ENCODE assay signal across 32 mouse cellular contexts in genomic region chr12:75429685-75430396, GRCm38 (mm10). TPM values are rescaled to one million over a fixed set of nuclear protein-coding genes. Genes with fewer than 3 reads are reported as not detected.
DNase-seq lines count a peak whose midpoint lies in the region; ATAC-seq and TF ChIP-seq lines count a peak whose summit lies in the region.
"Had no signal": no experiment of that assay in that cellular context is flagged by ENCODE, and none has a peak within 500 bp of the region (broad histone marks: within the 10 kb centered on the region; RNA-seq: fewer than 3 reads in every experiment).

No protein-coding gene starts in this region.

- intact Hi-C loops in heart, postnatal 10 days (cut with DNase I): no loop called here

- no peak for TF ChIP-seq EP300 in liver, postnatal 0 days (IDR thresholded peaks at IDR 0.05; ENCODE audit: low read depth)

- no peaks in the 10 kb centered on the region for H3K4me1 ChIP-seq in liver, embryonic 11.5 days (replicated peaks; ENCODE audit: control insufficient read depth, insufficient read depth, low read length)
- no peaks in the 10 kb centered on the region for H3K4me1 ChIP-seq in liver, postnatal 0 days (ENCODE audit: insufficient read depth)
- H3K4me1 ChIP-seq in liver, embryonic 16.5 days (ENCODE audit: control insufficient read depth, low read depth, low read length): no peaks in the 10 kb centered on the region
- H3K4me1 ChIP-seq: embryonic facial prominence, embryonic 10.5 days; embryonic facial prominence, embryonic 13.5 days; forebrain, embryonic 13.5 days; heart, embryonic 10.5 days; heart, embryonic 13.5 days; hindbrain, embryonic 10.5 days; hindbrain, embryonic 13.5 days had no signal

- 86% methylated on average over 1 of the region's 1 CpGs for WGBS in liver, embryonic 11.5 days
- WGBS in liver, postnatal 0 days (ENCODE audit: insufficient replicate concordance): 57% methylated on average over 1 of the region's 1 CpGs
- 56% methylated on average over 1 of the region's 1 CpGs for whole genome bisulfite sequencing in liver, embryonic 16.5 days (ENCODE audit: insufficient replicate concordance)

- no peak for TF ChIP-seq CTCF in liver, postnatal 0 days (IDR thresholded peaks at IDR 0.05; ENCODE audit: low read depth)

- ATAC-seq in liver, embryonic 11.5 days (replicated peaks; ENCODE audit: low FRiP score): peak; percentile 67
- no peak for ATAC-seq in liver, postnatal 0 days
- ATAC-seq in liver, embryonic 16.5 days (ENCODE audit: low read depth): peak; percentile 32; the same call in 1 of the 2 replicates
- ATAC-seq: forebrain, embryonic 13.5 days; forebrain, embryonic 16.5 days; hindbrain, embryonic 16.5 days had no signal

- H3K27ac ChIP-seq in liver, embryonic 11.5 days (ENCODE audit: low read depth, low read length): no peak overlapping the region
- H3K27ac ChIP-seq in liver, postnatal 0 days (ENCODE audit: low read depth): no peak overlapping the region
- no peak overlapping the region for H3K27ac ChIP-seq in liver, embryonic 16.5 days (ENCODE audit: low read length)
- H3K27ac ChIP-seq: embryonic facial prominence, embryonic 10.5 days; embryonic facial prominence, embryonic 13.5 days; forebrain, embryonic 13.5 days; heart, adult 2 months; heart, embryonic 10.5 days; heart, embryonic 13.5 days; hindbrain, embryonic 10.5 days; hindbrain, embryonic 13.5 days had no signal

- H3K27me3 ChIP-seq in liver, embryonic 11.5 days (replicated peaks; ENCODE audit: control insufficient read depth, insufficient read depth, low read length): no peaks in the 10 kb centered on the region
- H3K27me3 ChIP-seq in liver, postnatal 0 days (ENCODE audit: insufficient read depth, low read length): no peaks in the 10 kb centered on the region
- H3K27me3 ChIP-seq in liver, embryonic 16.5 days (ENCODE audit: control insufficient read depth, insufficient read depth, low read depth, low read length): no peaks in the 10 kb centered on the region
- H3K27me3 ChIP-seq: embryonic facial prominence, embryonic 13.5 days; forebrain, embryonic 13.5 days; heart, embryonic 13.5 days; hindbrain, embryonic 13.5 days had no signal

- no peak overlapping the region for H3K4me2 ChIP-seq in liver, embryonic 11.5 days
- H3K4me2 ChIP-seq in liver, postnatal 0 days (ENCODE audit: low read depth, low read length): no peak overlapping the region
- no peak overlapping the region for H3K4me2 ChIP-seq in liver, embryonic 16.5 days (ENCODE audit: low read depth, low read length)
- H3K4me2 ChIP-seq: embryonic facial prominence, embryonic 13.5 days; forebrain, embryonic 13.5 days; heart, embryonic 13.5 days; hindbrain, embryonic 13.5 days had no signal

- no peak overlapping the region for H3K4me3 ChIP-seq in liver, embryonic 11.5 days (ENCODE audit: low read depth, low read length)
- no peak overlapping the region for H3K4me3 ChIP-seq in liver, postnatal 0 days (ENCODE audit: low read depth, low read length)
- no peak overlapping the region for H3K4me3 ChIP-seq in liver, embryonic 16.5 days (ENCODE audit: low read depth, low read length)
- H3K4me3 ChIP-seq: embryonic facial prominence, embryonic 10.5 days; embryonic facial prominence, embryonic 13.5 days; erythroblast, embryonic 14.5 days; forebrain, embryonic 13.5 days; heart, adult 2 months; heart, embryonic 10.5 days; heart, embryonic 13.5 days; hindbrain, embryonic 10.5 days; hindbrain, embryonic 13.5 days had no signal

- DNase-seq in liver, embryonic 11.5 days (ENCODE audit: low spot score): no peak
- no peak for DNase-seq in liver, postnatal 0 days
- DNase-seq in c-Kit-positive CD71-positive TER-119-positive erythroid progenitor cells, embryonic 14.5 days (ENCODE audit: low spot score): peak; percentile 4
- no peak for DNase-seq in heart, postnatal 10 days
- DNase-seq in heart, postnatal 4 days: no peak
- DNase-seq in gastrocnemius, adult 18-20 months (ENCODE audit: low spot score): no peak
- DNase-seq: adrenal gland, adult 2 months; adrenal gland, postnatal 14 days; cerebellum, adult 11-12 months; cerebellum, adult 8-10 months; cerebellum, postnatal 10 days; cerebellum, postnatal 36 days; embryo, embryonic 11 days; gastrocnemius, postnatal 25 days; heart, adult 2 months had no signal

- H3K9me3 ChIP-seq in liver, embryonic 11.5 days (ENCODE audit: control insufficient read depth, low read length): no peaks in the 10 kb centered on the region
- no peaks in the 10 kb centered on the region for H3K9me3 ChIP-seq in liver, postnatal 0 days (ENCODE audit: low read length)
- H3K9me3 ChIP-seq in liver, embryonic 16.5 days (replicated peaks; ENCODE audit: control insufficient read depth, low read length): no peaks in the 10 kb centered on the region
- H3K9me3 ChIP-seq: embryonic facial prominence, embryonic 10.5 days; embryonic facial prominence, embryonic 13.5 days; forebrain, embryonic 13.5 days; heart, embryonic 10.5 days; hindbrain, embryonic 10.5 days; hindbrain, embryonic 13.5 days had no signal

- no peaks in the 10 kb centered on the region for H3K36me3 ChIP-seq in liver, embryonic 11.5 days (ENCODE audit: control insufficient read depth, insufficient read depth, low read length)
- H3K36me3 ChIP-seq in liver, postnatal 0 days (replicated peaks; ENCODE audit: insufficient read depth, low read length): no peaks in the 10 kb centered on the region
- H3K36me3 ChIP-seq in liver, embryonic 16.5 days (ENCODE audit: control insufficient read depth, insufficient read depth): no peaks in the 10 kb centered on the region
- H3K36me3 ChIP-seq: embryonic facial prominence, embryonic 10.5 days; embryonic facial prominence, embryonic 13.5 days; G1E; heart, embryonic 10.5 days; heart, embryonic 13.5 days; hindbrain, embryonic 10.5 days; hindbrain, embryonic 13.5 days had no signal

- H3K9ac ChIP-seq in liver, embryonic 11.5 days (ENCODE audit: low read depth, low read length): no peak overlapping the region
- H3K9ac ChIP-seq in liver, postnatal 0 days (replicated peaks): no peak overlapping the region
- H3K9ac ChIP-seq in liver, embryonic 16.5 days (ENCODE audit: low read depth, low read length): no peak overlapping the region
- H3K9ac ChIP-seq: embryonic facial prominence, embryonic 13.5 days; forebrain, embryonic 13.5 days; heart, embryonic 13.5 days; hindbrain, embryonic 13.5 days had no signal

RNA-seq across cellular contexts. Expression of gene Gphb5, which starts 13.3 kb away (rescaled TPM):
- polyA plus RNA-seq in liver, embryonic 11.5 days (2014; fragmentation: Nextera tagmentation; extraction: Ambion mirVana): not detected in 2 replicates
- polyA plus RNA-seq in liver, postnatal 0 days (2015; fragmentation: Nextera tagmentation; extraction: Ambion mirVana): not detected in 2 replicates
- not detected in 2 replicates for polyA plus RNA-seq in liver, embryonic 16.5 days (2015; fragmentation: Nextera tagmentation; extraction: Ambion mirVana)
- total RNA-seq in heart, postnatal 10 days (2021): not detected
- total RNA-seq in heart, postnatal 4 days (2021): not detected
- not detected for total RNA-seq in gastrocnemius, adult 18-20 months (2021)
- total RNA-seq: adrenal gland, adult 2 months; adrenal gland, postnatal 14 days; adrenal gland, postnatal 4 days; G1E; gastrocnemius, adult 8-10 months; gastrocnemius, postnatal 25 days; heart, adult 2 months; heart, postnatal 25 days had no signal
- polyA plus RNA-seq: adrenal gland, adult 2 months; cortical plate, adult 2 months; embryonic facial prominence, embryonic 10.5 days; embryonic facial prominence, embryonic 13.5 days; erythroblast, embryonic 14.5 days; forebrain, embryonic 13.5 days; forebrain, embryonic 16.5 days; G1E; gonadal fat pad, adult 2 months; heart, adult 2 months; heart, embryonic 10.5 days; heart, embryonic 13.5 days; hindbrain, embryonic 10.5 days; hindbrain, embryonic 13.5 days; hindbrain, embryonic 16.5 days had no signal
